Mouse (Mus musculus) adrenal gland, adult 18-20 months (tissue): ENCODE results near the gene Cend1. TPM values are rescaled to one million over a fixed set of nuclear protein-coding genes. Genes with fewer than 3 reads are reported as not detected.
"Not testable (repeated sequence)": the region's sequence is repeated elsewhere in the genome, so short reads cannot be mapped to it uniquely, and the experiment has no call there.

ENCODE experiments used
- DNase-seq, 2 experiments: peaks; one replicate each; pipeline ENCODE4 v3.0.0; 2021 to 2022; ENCODE audit warnings: low spot score in 2 of 2
- total RNA-seq, 2 experiments: library from RNA; stranded (reverse); gene quantifications; 1 replicate in 1 of 2; 2 replicates in 1 of 2; pipeline ENCODE4 v1.2.3; 2021

Cend1 gene
- total RNA-seq, 2 experiments from 2014 or later: 1.7 to 2.4 TPM

- no peak for DNase-seq
Observed at GRCm38 (mm10) chr7:141430585-141431240, 1.4 kb upstream of the Cend1 start.

GRCm38 (mm10) chr7:141429840-141430584, 721 bp upstream of the Cend1 start:
- no peak for DNase-seq

GRCm38 (mm10) chr7:141428701-141429100, 590 bp downstream of the Cend1 start:
- no peak for DNase-seq

- no peak for DNase-seq
Observed at GRCm38 (mm10) chr7:141426948-141427730, 2.2 kb downstream of the Cend1 start.

- no peak for DNase-seq
Observed at GRCm38 (mm10) chr7:141423811-141424210, 5.5 kb downstream of the Cend1 start.

GRCm38 (mm10) chr7:141420030-141420702, 9.1 kb downstream of the Cend1 start:
- DNase-seq: no peak

DNA sequence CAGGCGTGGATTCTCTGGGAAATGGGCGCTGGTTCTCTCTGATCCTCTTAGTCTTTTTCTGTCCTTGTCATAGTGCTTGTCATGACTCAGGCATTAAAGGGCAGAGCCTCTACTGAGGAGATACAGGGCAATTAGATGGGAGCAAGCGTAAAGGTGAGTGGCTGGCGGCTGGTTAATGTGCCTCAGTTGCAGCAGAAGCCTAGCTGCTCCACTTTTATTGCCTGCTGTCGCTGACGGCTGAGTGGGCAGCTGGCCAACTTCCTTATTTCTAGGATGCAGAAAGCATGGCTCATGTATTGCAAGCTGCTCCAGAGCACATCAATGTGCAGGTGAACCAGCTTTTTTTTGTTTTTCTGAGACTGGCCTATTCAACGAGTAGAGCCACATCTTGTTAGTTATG, 10.3 kb downstream of the Cend1 start:
- DNase-seq: no peak

- no peak for DNase-seq
Observed at GRCm38 (mm10) chr7:141417731-141418681, 11.3 kb downstream of the Cend1 start.

GRCm38 (mm10) chr7:141416144-141416841, 13.0 kb downstream of the Cend1 start:
- DNase-seq: no peak

- DNase-seq: peak; percentile 99
Observed at GRCm38 (mm10) chr7:141413809-141414584, 15.3 kb downstream of the Cend1 start, which contains the start of gene Gatd1. Gene Gatd1 (minus strand): TSS chr7:141414136.

GRCm38 (mm10) chr7:141413331-141413730, 16.0 kb downstream of the Cend1 start:
- DNase-seq: no peak

GRCm38 (mm10) chr7:141411667-141412066, 17.6 kb downstream of the Cend1 start:
- no peak for DNase-seq

GRCm38 (mm10) chr7:141410631-141411030, 18.7 kb downstream of the Cend1 start:
- no peak for DNase-seq

DNA sequence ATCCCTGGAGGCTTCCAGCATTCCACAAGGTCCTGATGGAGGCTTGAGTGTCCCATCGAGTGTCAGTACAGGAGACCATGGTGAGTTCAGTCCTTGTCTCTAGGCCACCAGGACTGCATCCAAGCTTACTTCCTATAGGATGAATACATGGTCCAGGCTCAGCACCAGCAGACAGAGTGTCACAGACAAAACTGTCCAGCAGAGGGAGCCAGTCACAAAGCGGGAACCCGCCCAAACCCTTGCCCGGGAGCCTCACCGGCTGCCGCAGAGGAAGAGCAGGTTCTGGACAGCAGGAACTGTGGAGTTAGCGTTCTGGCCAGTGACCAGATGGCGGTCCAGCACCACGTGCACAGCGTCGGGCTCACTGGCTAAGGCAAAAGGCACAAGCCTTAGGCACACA, 20.5 kb downstream of the Cend1 start:
- DNase-seq: peak; percentile 88 to 92

- DNase-seq: not testable (repeated sequence)
Observed at GRCm38 (mm10) chr7:141407670-141408069, 21.6 kb downstream of the Cend1 start.

DNA sequence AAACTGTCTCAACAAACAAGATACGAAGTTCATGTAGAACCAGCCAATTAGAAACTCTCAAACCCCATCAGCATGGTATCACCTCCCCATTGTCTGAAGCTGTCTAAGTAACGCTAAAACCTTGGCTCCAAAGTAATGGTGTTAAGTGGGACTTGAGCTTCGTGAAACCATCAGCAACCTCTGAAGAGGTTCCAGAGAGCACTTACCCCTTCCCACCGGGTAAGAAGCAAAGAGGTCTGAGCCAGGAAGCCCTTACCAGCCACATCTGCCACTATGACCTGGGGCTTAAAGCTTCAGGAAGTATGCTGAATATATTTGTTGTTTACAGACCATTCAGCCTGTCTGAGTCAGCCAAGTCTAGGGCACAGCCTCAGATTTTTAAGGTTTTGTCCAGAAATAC, 23.8 kb downstream of the Cend1 start:
- DNase-seq: no peak

DNA sequence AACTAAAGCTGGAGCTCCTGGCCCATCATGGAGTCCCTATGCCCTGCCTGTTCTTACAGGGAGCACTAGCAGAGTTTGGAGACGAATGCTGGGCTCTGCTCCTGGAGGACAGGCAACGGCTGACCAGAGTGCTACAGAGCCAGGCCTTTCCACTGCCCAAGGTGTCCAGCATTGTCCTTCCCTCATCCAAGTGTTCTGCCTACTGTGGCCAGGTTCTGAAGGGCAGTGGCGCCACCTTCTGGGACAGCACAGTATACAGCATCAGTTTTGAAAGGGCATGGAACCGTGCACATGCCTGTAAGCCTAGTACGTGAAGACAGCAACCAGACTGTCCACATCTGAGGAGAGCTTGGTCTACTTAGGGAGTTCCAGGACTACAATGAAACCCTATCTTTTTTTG, 26.0 kb downstream of the Cend1 start:
- peak; percentile 57 to 67 for DNase-seq

GRCm38 (mm10) chr7:141395348-141395747, 33.9 kb downstream of the Cend1 start:
- DNase-seq: no peak

DNA sequence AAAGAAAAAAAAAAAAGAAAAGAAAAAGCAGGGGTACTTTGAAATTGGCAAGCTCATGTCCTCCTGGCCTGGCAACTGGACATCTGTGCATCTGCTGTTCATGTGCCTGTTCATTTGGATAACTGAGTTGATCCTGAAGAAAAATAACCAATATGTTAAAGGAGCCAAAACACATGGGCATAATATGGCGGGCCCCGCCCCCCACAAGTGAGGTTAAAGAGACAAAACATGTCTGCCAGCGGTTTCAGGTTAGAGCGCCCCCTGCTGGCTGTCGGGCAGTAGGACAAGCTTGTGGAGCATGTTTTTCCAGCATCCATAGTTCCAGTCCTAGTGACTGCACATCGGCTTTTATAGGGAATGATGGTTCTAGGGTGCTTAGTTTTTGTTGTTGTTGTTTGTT, 34.5 kb downstream of the Cend1 start:
- peak; percentile 67 to 73 for DNase-seq
